Mouse (Mus musculus) intestine, postnatal 0 days (tissue): ENCODE measurements around the gene Cd247. TPM values are rescaled to one million over a fixed set of nuclear protein-coding genes. Genes with fewer than 3 reads are reported as not detected.

Experiments
- ATAC-seq: fragments of 200-750 bp; cut with Nextera tagmentation; 2 replicates; pipeline ENCODE4 v1.8.0; 2017; ENCODE audit warnings: mild to moderate bottlenecking, moderate TSS enrichment, moderate library complexity
- H3K27ac ChIP-seq: fragments of 300-500 bp; sonication (generic); 2 replicates; pipeline ENCODE4 v1.5.1; 2014; ENCODE audit warnings: mild to moderate bottlenecking, low read depth, low read length, moderate library complexity
- H3K27me3 ChIP-seq: fragments of 300-500 bp; sonication (generic); replicated peaks from 2 replicates; pipeline ENCODE4 v1.6.1; 2014; ENCODE audit warnings: low read length, mixed read lengths; ENCODE audit not compliant: control insufficient read depth, insufficient read depth
- H3K36me3 ChIP-seq: fragments of 300-500 bp; sonication (generic); 2 replicates; pipeline ENCODE4 v1.6.1; 2014; ENCODE audit warnings: mild to moderate bottlenecking, moderate library complexity; ENCODE audit not compliant: control insufficient read depth, insufficient read depth
- H3K4me1 ChIP-seq: fragments of 300-500 bp; sonication (generic); replicated peaks from 2 replicates; pipeline ENCODE4 v1.6.1; 2014; ENCODE audit warnings: antibody characterized with exemption, low read length, mixed read lengths; ENCODE audit not compliant: control insufficient read depth, insufficient read depth
- H3K4me2 ChIP-seq: fragments of 300-500 bp; sonication (generic); replicated peaks from 2 replicates; pipeline ENCODE4 v1.6.1; 2014; ENCODE audit warnings: low read depth, mild to moderate bottlenecking, moderate library complexity
- H3K4me3 ChIP-seq: fragments of 300-500 bp; sonication (generic); 2 replicates; pipeline ENCODE4 v1.5.1; 2014; ENCODE audit warnings: low read depth, low read length
- H3K9ac ChIP-seq: fragments of 300-500 bp; sonication (generic); 2 replicates; pipeline ENCODE4 v1.6.1; 2014; ENCODE audit warnings: mild to moderate bottlenecking, low read depth, low read length
- H3K9me3 ChIP-seq: fragments of 300-500 bp; sonication (generic); 2 replicates; pipeline ENCODE4 v1.6.1; 2016; ENCODE audit warnings: mixed run types; ENCODE audit not compliant: control insufficient read depth
- CTCF ChIP-seq: sonication (generic); IDR thresholded peaks from 2 replicates; pipeline ENCODE4 v1.5.1; 2016; ENCODE audit warnings: low read depth, mild to moderate bottlenecking, control low read depth, antibody characterized with exemption, moderate library complexity
- WGBS: fragments of 180-500 bp; shearing (Covaris S2); extraction: QIAGEN DNeasy Blood & Tissue Kit; methylation state at CpG from one replicate; pipeline ENCODE4 v1.1.7; 2014; 5-methylcytosine and 5-hydroxymethylcytosine counted together
- polyA plus RNA-seq: library from polyadenylated mRNA; unstranded; fragments of >200 nt; fragmentation: Nextera tagmentation; extraction: Ambion mirVana; gene quantifications from 2 replicates; pipeline ENCODE4 v1.2.1, GENCODE M21; 2015

Cd247 gene
- polyA plus RNA-seq, 1 experiment from 2014 or later: 0.50 TPM

- Histone ChIP-seq H3K27me3 (no peaks in the 10 kb centered on the region), H3K9ac (no peak overlapping the region), H3K4me3 (no peak overlapping the region), H3K4me2 (no peak overlapping the region), H3K9me3 (no peaks in the 10 kb centered on the region), H3K4me1 (no peaks in the 10 kb centered on the region), H3K27ac (no peak overlapping the region), H3K36me3 (no peaks in the 10 kb centered on the region)
- ATAC-seq: no peak
- 82% methylated on average over 2 of the region's 2 CpGs for WGBS
- TF ChIP-seq CTCF: no peak
Observed at GRCm38 (mm10) chr1:165925207-165925606, 136.7 kb downstream of the Cd247 start.

Other genes with a start within 250 kb of the Cd247 start
- gene Mpzl1, start 154.1 kb upstream of the Cd247 start, polyA plus RNA-seq: 53.3 and 56.3 TPM in 2 replicates
- 11.7 and 14.2 TPM in 2 replicates for gene Rcsd1, start 78.9 kb upstream of the Cd247 start, polyA plus RNA-seq
- 195 and 201 TPM in 2 replicates for gene Creg1, start 24.9 kb upstream of the Cd247 start, polyA plus RNA-seq
- 6.1 and 6.9 TPM in 2 replicates for gene Pou2f1, start 214.0 kb downstream of the Cd247 start, polyA plus RNA-seq